Mouse (Mus musculus): ENCODE measurements at regions not wholly inside any gene's neighbourhood (a gene's known extent, or its start where the extent isn't known, plus 50 kb on each side); places are given as distances from the start of the nearest gene placed in this dataset.

- TF ChIP-seq CTCF (IDR thresholded peaks at IDR 0.05) = no peak
- no peak for TF ChIP-seq EP300 (IDR thresholded peaks at IDR 0.05)
Measured at GRCm38 (mm10) chr14:52622184-52622583, 126.6 kb upstream of the Olfr1507 start.

Measured in lung, postnatal 0 days (tissue).